Mouse (Mus musculus) right cerebral cortex, postnatal 36 days (tissue): ENCODE results near the gene Cacna1d.

Experiments
- DNase-seq, 2 experiments: peaks; one replicate each; pipeline ENCODE4 v3.0.0; 2022; ENCODE audit warnings: low spot score in 2 of 2, mixed read lengths in 1 of 2

The Cacna1d gene

GRCm38 (mm10) chr14:30458820-30459219 is 32.4 kb downstream of the Cacna1d start:
- no peak for DNase-seq

DNA sequence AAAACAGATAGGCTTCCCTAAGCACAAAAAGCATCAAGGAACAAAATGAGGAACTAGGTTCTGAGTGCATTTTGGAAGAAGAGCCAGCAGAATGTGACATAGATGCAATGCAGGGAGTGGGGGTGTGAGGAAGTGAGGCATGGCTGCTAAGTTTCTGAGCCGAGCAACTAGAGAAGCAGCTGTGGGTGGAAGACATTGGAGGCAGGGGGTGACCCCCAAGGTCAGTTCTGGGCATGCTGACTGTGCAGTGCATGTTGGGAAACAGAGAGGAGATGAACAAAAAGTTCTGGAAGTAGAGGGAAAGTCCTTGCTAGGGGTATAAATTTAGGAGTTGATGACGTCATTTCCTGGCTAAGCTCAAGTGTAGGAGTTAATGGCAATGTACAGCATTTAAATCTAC is 33.4 kb downstream of the Cacna1d start:
- peak; percentile 34 to 36 for DNase-seq

DNA sequence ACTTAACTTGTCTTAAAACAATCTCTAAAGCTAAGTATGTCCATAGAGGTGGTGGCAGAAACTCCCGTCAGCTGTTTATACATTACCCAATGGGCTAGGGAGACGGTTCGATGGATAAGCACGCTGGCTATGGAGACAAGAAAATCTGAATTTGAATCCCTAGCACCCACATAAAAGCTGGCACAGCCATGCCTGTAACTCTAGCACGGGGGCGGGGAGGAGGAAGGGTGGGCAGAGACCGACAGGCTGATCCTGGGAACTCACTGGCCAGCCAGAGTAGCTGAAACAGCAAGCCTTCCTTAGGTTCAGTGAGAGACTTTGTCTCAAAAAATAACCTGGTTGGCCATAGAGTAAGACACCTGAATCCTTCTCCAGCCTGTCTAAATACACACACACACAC is 33.8 kb downstream of the Cacna1d start:
- DNase-seq, result peak in 1 of 2 experiments; percentile 63

- no peak for DNase-seq
Observed at GRCm38 (mm10) chr14:30455801-30456595, 35.3 kb downstream of the Cacna1d start.

- DNase-seq, result no peak
Observed at GRCm38 (mm10) chr14:30439915-30440314, 51.3 kb downstream of the Cacna1d start.

DNA sequence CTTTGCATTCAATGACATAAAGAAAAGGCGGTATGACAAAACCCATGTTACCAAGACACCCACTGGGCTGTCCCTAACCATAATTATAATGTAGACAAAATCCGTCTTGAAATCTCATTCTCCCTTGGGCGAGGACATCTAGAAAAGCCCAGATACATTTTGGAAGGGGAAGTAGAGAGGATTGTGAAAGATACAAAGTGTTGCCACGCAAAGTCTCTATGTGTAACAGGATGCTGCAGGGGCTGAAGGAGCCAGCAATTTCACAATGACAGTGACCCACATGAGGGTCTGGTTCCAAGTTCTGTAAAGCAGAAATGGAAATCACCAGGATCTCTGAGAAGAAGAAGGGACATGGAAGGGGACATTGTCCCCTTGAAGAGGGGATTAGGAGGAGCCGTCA is 55.9 kb downstream of the Cacna1d start:
- no peak for DNase-seq

DNA sequence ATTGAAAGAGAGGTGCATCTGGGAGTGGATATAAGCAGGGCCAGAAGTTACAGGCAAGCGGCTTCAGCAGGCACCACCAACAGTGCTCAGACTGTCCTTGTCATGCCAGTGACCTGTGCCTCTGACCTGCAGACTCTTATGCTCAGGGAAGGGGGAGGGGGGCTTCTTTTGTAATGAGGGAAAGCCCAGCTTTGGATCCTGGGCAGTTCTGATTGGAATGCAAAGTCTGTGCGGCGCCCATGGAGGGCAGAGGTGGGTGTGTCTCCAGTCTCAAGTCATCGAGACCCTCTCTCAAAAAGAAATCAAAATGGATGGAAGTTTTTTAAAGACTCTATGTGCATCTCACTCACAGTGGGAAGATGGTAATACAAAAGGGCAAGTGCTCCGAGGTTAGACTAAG is 60.8 kb downstream of the Cacna1d start:
- no peak for DNase-seq

- DNase-seq, result no peak
Observed at GRCm38 (mm10) chr14:30430026-30430425, 61.2 kb downstream of the Cacna1d start.

DNA sequence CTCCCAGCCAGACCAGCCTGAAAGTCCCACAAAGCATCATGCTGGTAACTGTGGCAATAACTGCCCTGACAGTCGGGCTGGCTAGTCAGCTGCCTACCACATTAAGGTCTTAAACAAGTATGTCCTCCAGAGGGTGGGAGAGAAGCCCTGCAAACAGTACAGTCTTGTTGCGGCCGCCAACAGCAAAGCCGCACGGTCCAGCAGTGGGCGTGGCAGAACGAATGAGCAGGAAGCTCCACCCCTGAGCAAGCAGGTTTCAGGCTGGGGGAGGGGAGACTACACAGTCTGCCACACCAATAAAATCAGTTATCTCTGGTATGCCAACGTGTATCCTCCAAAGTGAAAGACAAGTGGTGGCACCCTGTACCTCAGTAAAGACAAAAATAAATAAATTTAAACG is 61.6 kb downstream of the Cacna1d start:
- DNase-seq, result no peak

DNA sequence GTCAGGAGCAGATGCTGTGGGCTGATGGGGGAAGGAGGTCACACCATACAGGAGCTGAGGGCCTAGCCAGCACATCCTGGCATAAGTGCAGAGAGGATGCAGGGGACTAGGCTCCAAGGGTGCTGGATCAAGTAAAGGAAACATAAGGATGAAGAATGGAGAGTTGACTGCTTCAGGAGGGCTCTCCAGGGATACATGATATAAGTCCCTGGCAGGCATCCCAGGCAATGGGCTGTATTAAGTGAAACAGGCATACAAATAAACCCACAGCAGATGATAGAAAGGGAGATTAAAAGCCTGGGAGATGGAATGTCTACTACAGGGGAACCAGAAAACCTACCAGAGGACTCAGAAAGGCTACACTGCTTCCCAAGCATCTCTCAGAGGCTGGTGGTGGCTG is 62.5 kb downstream of the Cacna1d start:
- no peak for DNase-seq

- no peak for DNase-seq
Observed at GRCm38 (mm10) chr14:30425876-30426275, 65.4 kb downstream of the Cacna1d start.

GRCm38 (mm10) chr14:30425175-30425574 is 66.1 kb downstream of the Cacna1d start:
- no peak for DNase-seq

DNA sequence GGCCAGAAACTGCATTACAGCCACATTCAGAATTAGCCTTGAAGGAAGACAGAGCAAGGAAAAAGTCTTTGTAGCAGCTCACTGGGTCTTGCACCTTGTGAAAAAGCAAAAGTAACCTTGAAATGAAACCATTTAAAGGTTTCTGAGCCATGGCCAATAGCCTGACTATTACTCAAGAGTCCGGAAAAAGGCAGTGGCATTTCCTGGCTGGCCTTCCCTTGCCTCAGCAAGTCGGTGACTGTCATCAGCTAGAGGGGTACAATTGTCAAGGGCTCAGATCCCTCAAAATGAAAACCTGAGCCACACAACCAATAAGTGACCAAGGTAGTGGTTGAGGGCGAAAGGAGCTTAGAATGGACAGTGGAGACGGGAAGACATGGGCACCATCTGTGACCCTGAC is 66.6 kb downstream of the Cacna1d start:
- no peak for DNase-seq

DNA sequence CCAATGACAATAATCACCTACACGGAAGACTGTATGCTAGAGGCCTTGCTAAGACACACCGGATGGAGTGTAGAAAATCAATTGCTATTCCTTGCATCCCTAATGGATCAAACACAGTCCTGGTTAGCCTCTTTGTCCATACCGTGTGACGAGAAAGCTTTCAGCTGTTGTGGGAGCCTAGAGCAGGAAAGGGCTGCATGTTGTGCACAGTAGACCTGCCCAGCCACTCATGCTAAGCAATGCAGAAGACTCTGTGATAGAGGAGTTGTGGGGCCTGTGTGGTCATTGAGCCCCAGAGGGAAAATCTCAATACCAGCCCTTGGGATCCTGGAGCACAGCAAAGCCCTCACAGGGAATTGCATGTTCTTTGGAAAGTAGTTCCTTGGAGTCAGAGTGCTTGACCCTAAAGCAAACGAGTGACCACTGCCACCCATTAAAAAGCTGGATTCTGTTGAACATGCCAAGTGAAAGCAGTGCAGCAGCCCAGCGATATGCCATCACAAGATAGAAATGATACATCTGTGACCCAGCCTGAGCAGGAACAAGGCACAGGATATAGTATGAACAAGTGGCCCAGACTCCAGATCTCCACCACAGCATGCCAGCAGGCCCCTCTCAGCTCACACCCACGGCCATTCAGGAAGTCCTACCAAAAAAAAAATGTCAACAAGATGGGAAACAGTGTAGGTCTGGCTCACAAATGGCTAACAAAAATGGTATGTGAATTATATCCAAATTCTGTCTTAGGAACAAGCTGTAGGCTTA is 68.7 kb downstream of the Cacna1d start:
- no peak for DNase-seq

DNA sequence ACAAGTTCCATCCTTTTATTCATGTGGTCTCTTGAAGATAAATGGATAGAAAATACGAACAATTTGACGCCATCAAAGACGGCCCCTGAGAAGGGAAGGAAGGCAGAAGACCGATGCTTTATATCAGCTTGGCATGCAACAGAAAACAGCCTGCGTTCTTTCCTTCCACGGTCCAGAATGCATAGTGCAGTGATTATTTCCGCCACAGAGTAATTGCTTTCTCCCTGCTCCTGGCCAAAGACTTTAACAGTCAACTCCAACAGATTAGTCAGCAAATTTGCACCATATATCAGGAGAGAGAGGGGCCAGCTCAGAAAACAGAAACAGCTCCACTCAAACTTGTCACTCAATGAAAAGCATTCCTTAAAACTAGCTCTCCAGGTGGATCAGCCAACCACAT is 71.8 kb downstream of the Cacna1d start:
- DNase-seq, result no peak

- no peak for DNase-seq
Observed at GRCm38 (mm10) chr14:30419046-30419445, 72.2 kb downstream of the Cacna1d start.

- DNase-seq, result no peak
Observed at GRCm38 (mm10) chr14:30415830-30416229, 75.4 kb downstream of the Cacna1d start.

GRCm38 (mm10) chr14:30414131-30414530 is 77.1 kb downstream of the Cacna1d start:
- DNase-seq, result no peak

GRCm38 (mm10) chr14:30409331-30409730 is 81.9 kb downstream of the Cacna1d start:
- DNase-seq, result no peak

DNA sequence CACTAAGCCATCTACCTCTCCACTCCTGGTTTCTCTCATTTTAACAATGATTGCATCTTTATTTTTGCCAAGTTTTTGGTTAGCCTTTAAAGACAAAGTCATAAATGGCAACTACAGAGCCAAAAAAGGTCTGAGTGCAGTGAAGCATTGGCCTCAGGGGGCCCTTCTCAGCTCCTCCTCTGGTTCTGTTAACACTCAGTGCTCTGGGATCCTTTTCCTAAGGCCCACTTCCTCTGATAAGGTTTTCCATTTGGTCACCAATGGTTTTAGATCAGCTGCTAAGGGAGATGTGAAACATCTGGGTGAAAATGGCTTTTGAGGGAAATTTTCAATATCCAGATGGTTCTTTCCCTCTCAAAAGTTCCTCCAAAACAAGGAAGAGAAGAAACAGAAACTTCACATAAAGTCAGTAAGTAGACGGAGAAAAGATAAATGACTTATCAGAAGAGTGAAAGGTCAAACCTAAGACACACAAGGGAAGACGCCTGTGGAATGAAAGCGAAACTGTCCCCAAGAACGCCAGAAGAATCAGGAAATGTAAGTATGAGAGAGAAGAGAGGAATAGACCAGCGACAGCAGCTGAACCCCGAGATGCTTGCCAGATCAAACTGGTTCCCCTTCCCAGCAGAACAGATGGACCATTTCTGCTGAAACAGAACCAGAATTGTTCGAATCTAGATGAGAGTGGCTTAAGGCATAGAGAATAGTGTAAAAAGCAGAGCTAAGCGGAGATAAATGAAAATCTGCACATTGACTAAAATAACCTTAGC is 85.6 kb downstream of the Cacna1d start:
- DNase-seq, result no peak

DNA sequence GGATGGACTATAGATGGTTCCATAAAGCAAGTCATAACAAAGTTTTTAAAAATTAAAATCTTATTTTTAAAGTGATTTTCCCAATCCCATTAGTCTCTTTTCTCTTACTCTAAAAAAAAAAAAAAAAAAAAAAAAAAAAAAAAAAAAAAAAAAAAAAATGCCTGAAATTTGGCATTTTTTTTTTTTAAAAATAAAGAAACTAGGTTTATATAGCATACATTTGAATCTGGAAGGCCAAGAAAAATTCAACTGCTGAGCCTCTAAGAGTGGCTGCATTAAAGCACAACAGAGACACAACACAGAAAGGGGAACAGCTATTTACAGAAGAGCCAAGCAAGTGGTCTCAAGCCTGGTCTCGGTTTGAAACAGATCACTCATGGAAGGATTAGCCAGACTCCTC is 112.9 kb downstream of the Cacna1d start:
- DNase-seq, result no peak

DNA sequence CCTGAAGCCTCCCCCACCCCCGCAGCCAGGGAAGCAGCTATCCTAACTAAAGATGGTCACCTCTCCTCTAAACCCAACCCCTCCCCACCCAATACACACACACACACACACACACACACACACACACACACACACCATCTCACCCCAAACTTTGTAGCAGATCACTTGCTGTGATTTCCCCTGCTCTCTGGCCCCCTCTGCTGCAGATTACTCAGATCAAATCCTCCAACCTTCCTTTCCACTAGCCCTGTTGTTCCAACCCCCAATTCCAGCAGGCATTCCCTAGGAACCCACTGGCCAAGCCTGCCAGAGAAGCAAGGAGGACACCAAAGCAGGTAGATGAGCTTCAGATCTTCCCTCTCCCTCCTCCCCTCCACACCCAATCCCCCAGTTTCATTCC is 118.4 kb downstream of the Cacna1d start:
- no peak for DNase-seq
